Mouse (Mus musculus) heart, embryonic 16.5 days (tissue): ENCODE data around the gene Arid3a. TPM values are rescaled to one million over a fixed set of nuclear protein-coding genes. Genes with fewer than 3 reads are reported as not detected.

ENCODE experiments used
- ATAC-seq: fragments of 200-750 bp; cut with Nextera tagmentation; replicated peaks from 2 replicates; pipeline ENCODE4 v1.8.0; 2017; ENCODE audit warnings: moderate number of reproducible peaks; ENCODE audit not compliant: insufficient read depth, low FRiP score; ENCODE audit errors: extremely low read depth
- H3K27ac ChIP-seq: fragments of 300-500 bp; sonication (generic); 2 replicates; pipeline ENCODE4 v1.5.1; 2014; ENCODE audit warnings: mild to moderate bottlenecking, low read length, control low read depth, moderate library complexity
- H3K27me3 ChIP-seq: fragments of 300-500 bp; sonication (generic); 2 replicates; pipeline ENCODE4 v1.6.1; 2014; ENCODE audit warnings: low read length, mixed read lengths; ENCODE audit not compliant: control insufficient read depth, insufficient read depth
- H3K36me3 ChIP-seq: fragments of 300-500 bp; sonication (generic); 2 replicates; pipeline ENCODE4 v1.6.1; 2014; ENCODE audit not compliant: control insufficient read depth, insufficient read depth
- H3K4me1 ChIP-seq: fragments of 300-500 bp; sonication (generic); 2 replicates; pipeline ENCODE4 v1.6.1; 2014; ENCODE audit warnings: low read length, mixed read lengths; ENCODE audit not compliant: control insufficient read depth, insufficient read depth
- H3K4me2 ChIP-seq: fragments of 300-500 bp; sonication (generic); 2 replicates; pipeline ENCODE4 v1.6.1; 2014; ENCODE audit warnings: low read depth, mild to moderate bottlenecking, control low read depth, low read length
- H3K4me3 ChIP-seq: fragments of 300-500 bp; sonication (generic); 2 replicates; pipeline ENCODE4 v1.5.1; 2014; ENCODE audit warnings: mild to moderate bottlenecking, control low read depth, low read length
- H3K9ac ChIP-seq: fragments of 300-500 bp; sonication (generic); 2 replicates; pipeline ENCODE4 v1.6.1; 2014; ENCODE audit warnings: low read length, control low read depth
- H3K9me3 ChIP-seq: fragments of 300-500 bp; sonication (generic); replicated peaks from 2 replicates; pipeline ENCODE4 v1.6.1; 2016; ENCODE audit warnings: low read length; ENCODE audit not compliant: control insufficient read depth
- WGBS: fragments of 180-500 bp; shearing (Covaris S2); extraction: QIAGEN DNeasy Blood & Tissue Kit; methylation state at CpG from one replicate; pipeline ENCODE4 v1.1.7; 2014; 5-methylcytosine and 5-hydroxymethylcytosine counted together
- polyA plus RNA-seq: library from polyadenylated mRNA; unstranded; fragments of >200 nt; fragmentation: Nextera tagmentation; extraction: Ambion mirVana; gene quantifications from 2 replicates; pipeline ENCODE4 v1.2.1, GENCODE M21; 2015

Arid3a gene
- polyA plus RNA-seq, 1 experiment from 2014 or later: 1.5 TPM

- peak overlapping the region; percentile 95 for H3K9ac ChIP-seq
- no peaks in the 10 kb centered on the region for H3K27me3 ChIP-seq
- no peak for ATAC-seq
- peaks cover 31% of the 10 kb centered on the region for H3K36me3 ChIP-seq
- H3K27ac ChIP-seq: peak overlapping the region; percentile 98
- WGBS: 24% methylated on average over 8 of the region's 8 CpGs
- peaks cover 3% of the 10 kb centered on the region for H3K9me3 ChIP-seq
- H3K4me3 ChIP-seq: peak overlapping the region; percentile 89
- H3K4me2 ChIP-seq: peak overlapping the region; percentile 81
- H3K4me1 ChIP-seq: peaks cover 38% of the 10 kb centered on the region
Measured at GRCm38 (mm10) chr10:79989272-79989786, 62.5 kb downstream of the Arid3a start.

GRCm38 (mm10) chr10:79989870-79990269, 63.0 kb downstream of the Arid3a start:
- peaks cover 34% of the 10 kb centered on the region for H3K36me3 ChIP-seq
- H3K4me3 ChIP-seq: peak overlapping the region; percentile 89
- H3K4me1 ChIP-seq: peaks cover 39% of the 10 kb centered on the region
- ATAC-seq: no peak
- peak overlapping the region; percentile 98; the same call in 1 of the 2 replicates for H3K27ac ChIP-seq
- H3K4me2 ChIP-seq: peak overlapping the region; percentile 81
- H3K9me3 ChIP-seq: peaks cover 3% of the 10 kb centered on the region
- no peaks in the 10 kb centered on the region for H3K27me3 ChIP-seq
- 10% methylated on average over 15 of the region's 15 CpGs for WGBS
- peak overlapping the region; percentile 95 for H3K9ac ChIP-seq

- H3K9me3 ChIP-seq: peaks cover 3% of the 10 kb centered on the region
- no peaks in the 10 kb centered on the region for H3K27me3 ChIP-seq
- H3K4me1 ChIP-seq: peaks cover 37% of the 10 kb centered on the region
- no peak for ATAC-seq
- H3K9ac ChIP-seq: no peak overlapping the region
- 74% methylated on average over 12 of the region's 12 CpGs for WGBS
- no peak overlapping the region for H3K4me3 ChIP-seq
- peaks cover 37% of the 10 kb centered on the region for H3K36me3 ChIP-seq
- no peak overlapping the region for H3K4me2 ChIP-seq
- no peak overlapping the region for H3K27ac ChIP-seq
Measured at GRCm38 (mm10) chr10:79991099-79991498, 64.3 kb downstream of the Arid3a start.

DNA sequence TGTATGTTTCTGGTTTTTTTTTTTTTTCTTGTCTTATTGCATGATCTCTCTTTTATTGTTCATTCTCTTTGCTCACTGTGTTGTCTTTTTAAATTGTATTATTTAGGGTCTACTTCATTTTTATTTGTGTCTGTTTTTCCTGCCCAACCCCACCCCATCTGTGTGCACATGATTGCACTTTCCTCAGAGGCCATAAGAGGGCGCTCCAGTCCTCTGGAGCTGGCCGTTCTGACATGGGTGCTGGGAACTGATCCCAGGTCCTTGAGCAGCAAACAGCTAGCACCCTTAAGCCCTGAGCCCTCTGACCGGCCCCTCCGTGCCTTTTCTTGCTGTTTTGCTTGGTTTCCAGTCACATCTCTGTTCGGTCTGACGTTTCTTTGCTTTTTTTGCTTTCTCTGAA, 64.7 kb downstream of the Arid3a start:
- H3K4me1 ChIP-seq: peaks cover 32% of the 10 kb centered on the region
- H3K4me2 ChIP-seq: no peak overlapping the region
- H3K27me3 ChIP-seq: no peaks in the 10 kb centered on the region
- no peak for ATAC-seq
- no peak overlapping the region for H3K9ac ChIP-seq
- H3K9me3 ChIP-seq: peaks cover 3% of the 10 kb centered on the region
- H3K4me3 ChIP-seq: no peak overlapping the region
- H3K27ac ChIP-seq: no peak overlapping the region
- WGBS: 82% methylated on average over 6 of the region's 6 CpGs
- H3K36me3 ChIP-seq: peaks cover 37% of the 10 kb centered on the region

DNA sequence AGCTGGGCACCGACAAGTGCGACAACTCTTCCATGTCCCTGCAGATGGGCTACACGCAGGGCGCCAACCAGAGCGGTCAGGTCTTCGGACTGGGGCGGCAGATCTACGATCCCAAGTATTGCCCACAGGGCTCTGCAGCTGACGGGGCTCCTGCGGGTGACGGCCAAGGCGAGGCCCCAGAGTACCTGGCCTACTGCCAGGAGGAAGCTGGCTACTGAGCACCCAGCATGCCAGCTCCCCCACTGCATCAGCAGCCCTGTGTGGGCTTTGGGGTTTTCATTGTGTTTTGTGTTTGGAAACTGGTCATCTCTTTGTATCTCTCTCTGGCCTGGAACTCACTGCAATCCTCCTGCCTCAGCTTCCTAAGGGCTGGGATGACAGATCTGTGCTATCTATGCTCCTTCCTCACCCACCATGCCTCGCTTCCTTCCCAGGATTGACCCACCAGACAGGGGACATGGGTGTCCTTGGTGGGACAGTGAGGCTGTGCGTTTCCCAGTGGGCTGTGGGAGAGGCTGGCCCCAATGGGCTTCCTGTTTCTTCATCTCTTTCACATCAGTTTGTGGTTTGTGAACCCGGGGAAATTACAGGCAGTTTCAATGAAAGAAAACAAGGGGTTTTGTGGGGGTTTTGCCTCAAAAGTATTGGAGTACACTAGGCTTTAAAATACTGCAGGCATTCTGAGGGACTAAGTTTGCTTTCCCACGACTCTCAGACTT, 67.7 kb downstream of the Arid3a start:
- Histone ChIP-seq H3K27me3 (no peaks in the 10 kb centered on the region), H3K4me2 (no peak overlapping the region), H3K27ac (peak overlapping the region; percentile 30; the same call in 1 of the 2 replicates), H3K4me1 (peaks cover 21% of the 10 kb centered on the region), H3K36me3 (peaks cover 37% of the 10 kb centered on the region), H3K9me3 (peaks cover 3% of the 10 kb centered on the region), H3K4me3 (no peak overlapping the region), H3K9ac (no peak overlapping the region)
- no peak for ATAC-seq
- 70% methylated on average over 16 of the region's 16 CpGs for WGBS

DNA sequence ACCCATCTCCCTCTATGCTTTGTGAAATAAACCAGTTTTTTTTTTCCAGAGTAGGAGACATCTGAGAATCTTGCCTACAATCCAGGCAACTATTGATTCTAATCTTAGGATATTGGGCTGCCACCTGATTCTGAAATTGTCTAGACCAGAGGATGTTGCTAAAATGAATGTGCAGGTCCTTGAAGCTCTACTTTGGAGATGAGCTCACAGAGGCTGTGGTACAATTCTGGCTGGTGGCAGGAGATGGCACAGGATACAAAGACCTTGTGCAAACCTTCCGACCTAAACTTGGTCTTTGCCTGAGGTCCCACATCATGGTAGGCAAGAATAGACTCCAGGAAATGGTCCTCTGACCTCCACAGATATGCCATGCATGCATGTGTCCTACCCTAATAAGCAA, 68.8 kb downstream of the Arid3a start:
- Histone ChIP-seq H3K27ac (peak overlapping the region; percentile 55), H3K36me3 (peaks cover 37% of the 10 kb centered on the region), H3K9ac (no peak overlapping the region), H3K9me3 (peaks cover 3% of the 10 kb centered on the region), H3K4me3 (no peak overlapping the region), H3K4me2 (no peak overlapping the region), H3K4me1 (peaks cover 18% of the 10 kb centered on the region), H3K27me3 (no peaks in the 10 kb centered on the region)
- WGBS: 67% methylated on average over 1 of the region's 1 CpGs
- ATAC-seq: no peak

DNA sequence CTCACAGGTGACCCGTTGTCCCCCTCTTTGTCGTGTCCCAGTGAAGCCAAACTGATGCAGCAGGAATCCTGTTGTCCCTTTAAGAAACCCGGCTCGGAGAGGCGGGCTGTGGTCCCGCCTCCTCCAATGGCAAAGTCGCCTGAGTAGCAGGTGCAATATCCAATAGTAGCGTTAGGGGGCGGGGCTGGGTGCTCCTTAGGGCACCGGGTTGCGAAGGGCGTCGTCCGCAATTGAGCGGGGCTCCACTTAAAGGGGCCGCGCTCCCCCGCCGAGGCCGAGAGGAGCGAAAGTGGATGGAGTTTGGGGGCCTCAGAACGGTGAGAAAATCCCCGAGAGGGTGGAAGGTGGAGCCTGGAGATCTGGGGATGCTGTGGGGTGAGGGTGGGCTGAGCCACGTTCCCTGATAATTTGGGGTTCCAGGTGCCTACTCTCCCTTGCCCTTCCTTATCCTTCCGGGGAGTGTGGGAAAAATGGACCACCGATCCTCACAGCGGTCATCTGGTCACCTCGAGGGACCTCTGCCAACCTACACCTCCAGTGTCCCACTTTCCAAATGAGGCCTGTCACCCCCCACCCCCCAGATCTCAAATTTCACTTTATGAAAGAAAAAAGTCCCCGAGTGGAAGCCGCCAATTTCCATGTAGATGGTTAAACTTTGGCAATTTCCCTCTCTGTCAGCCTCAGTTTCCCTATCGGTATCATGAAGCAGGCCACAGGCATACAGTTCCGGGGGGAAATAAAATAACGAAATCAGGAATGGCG, 69.6 kb downstream of the Arid3a start, which contains the start of gene Abca7:
Gene Abca7, plus strand, starts transcription at position 223 of the 762 bp plus-strand sequence.
- no peaks in the 10 kb centered on the region for H3K27me3 ChIP-seq
- WGBS: under 1% methylated on average over 34 of the region's 34 CpGs
- ATAC-seq: peak; percentile 86
- peak within 1 kb of the TSS; percentile 78 for H3K9ac ChIP-seq
- peaks cover 29% of the 10 kb centered on the region for H3K36me3 ChIP-seq
- H3K4me3 ChIP-seq: peak within 1 kb of the TSS; percentile 68
- H3K4me2 ChIP-seq: peak within 1 kb of the TSS; percentile 89
- H3K4me1 ChIP-seq: peaks cover 18% of the 10 kb centered on the region
- H3K9me3 ChIP-seq: peaks cover 3% of the 10 kb centered on the region
- peak within 1 kb of the TSS; percentile 71 for H3K27ac ChIP-seq

- 0 out of 2 replicates have a peak, but pooled peaks have one; percentile 24 for ATAC-seq
- under 1% methylated on average over 35 of the region's 35 CpGs for WGBS
- peak overlapping the region; percentile 89 for H3K4me2 ChIP-seq
- peak overlapping the region; percentile 78 for H3K9ac ChIP-seq
- H3K36me3 ChIP-seq: peaks cover 22% of the 10 kb centered on the region
- H3K27ac ChIP-seq: peak overlapping the region; percentile 71; the same call in 1 of the 2 replicates
- H3K9me3 ChIP-seq: no peaks in the 10 kb centered on the region
- H3K27me3 ChIP-seq: peaks cover 6% of the 10 kb centered on the region; the same call in 1 of the 2 replicates
- peaks cover 18% of the 10 kb centered on the region for H3K4me1 ChIP-seq
- H3K4me3 ChIP-seq: peak overlapping the region; percentile 68
Measured at GRCm38 (mm10) chr10:79997034-79997760, 70.4 kb downstream of the Arid3a start.
